Comparison of ENCODE assay signal across 18 mouse cellular contexts in the genomic region with DNA sequence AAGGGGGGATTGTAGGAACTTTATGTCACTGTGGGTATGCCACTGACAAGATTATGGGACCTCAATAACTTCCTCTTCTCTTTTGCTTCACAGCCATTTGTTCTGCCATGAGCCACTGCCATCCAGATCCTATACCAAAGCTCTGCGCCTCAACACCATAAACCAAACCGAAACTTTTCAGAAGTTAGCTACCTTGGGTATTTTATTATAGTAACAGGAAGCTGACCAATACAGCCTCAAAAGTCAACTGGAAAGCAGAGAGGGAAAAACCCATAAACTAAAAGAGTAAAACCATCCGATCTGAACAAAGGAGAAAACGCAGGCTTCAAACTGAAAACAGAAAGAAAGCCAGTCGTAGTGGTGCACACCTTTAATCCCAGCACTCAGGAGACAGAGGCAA. TPM values are rescaled to one million over a fixed set of nuclear protein-coding genes. Genes with fewer than 3 reads are reported as not detected.
DNase-seq lines count a peak whose midpoint lies in the region; ATAC-seq lines count a peak whose summit lies in the region.
"Had no signal": no experiment of that assay in that cellular context is flagged by ENCODE, and none has a peak within 500 bp of the region (broad histone marks: within the 10 kb centered on the region; RNA-seq: fewer than 3 reads in every experiment).

No protein-coding gene starts in this region.

- H3K27me3 ChIP-seq in heart, embryonic 14.5 days (ENCODE audit: control insufficient read depth, insufficient read depth, low read length), result no peaks in the 10 kb centered on the region
- H3K27me3 ChIP-seq in limb, embryonic 12.5 days, result no peaks in the 10 kb centered on the region
- no peaks in the 10 kb centered on the region for H3K27me3 ChIP-seq in limb, embryonic 10.5 days (ENCODE audit: low read depth, poor library complexity, severe bottlenecking)
- H3K27me3 ChIP-seq in liver, embryonic 16.5 days (ENCODE audit: control insufficient read depth, insufficient read depth, low read depth, low read length), result no peaks in the 10 kb centered on the region
- H3K27me3 ChIP-seq: forebrain, embryonic 15.5 days; stomach, embryonic 15.5 days had no signal

- H3K27ac ChIP-seq in heart, embryonic 14.5 days (replicated peaks in 1 of 2; ENCODE audit: control insufficient read depth in 1 of 2, insufficient read depth in 1 of 2, low read depth in 2 of 2, low read length in 2 of 2), result peak overlapping the region; percentile 1 to 90; a peak in 2 of 4 replicates
- H3K27ac ChIP-seq in limb, embryonic 12.5 days, result 0 out of 2 replicates have a peak overlapping the region, but pooled peaks have one; percentile 13
- H3K27ac ChIP-seq in limb, embryonic 10.5 days, result no peak overlapping the region
- peak overlapping the region; percentile 42; the same call in 1 of the 2 replicates for H3K27ac ChIP-seq in brown adipose tissue, adult 24 weeks (replicated peaks; ENCODE audit: low read depth, low read length)
- H3K27ac ChIP-seq in liver, embryonic 16.5 days (ENCODE audit: low read length), result 0 out of 2 replicates have a peak overlapping the region, but pooled peaks have one; percentile 6
- H3K27ac ChIP-seq: forebrain, embryonic 15.5 days; hindbrain, postnatal 0 days; layer of hippocampus, adult 2 months; midbrain, embryonic 10.5 days had no signal

- no peak overlapping the region for H3K9ac ChIP-seq in heart, embryonic 14.5 days (ENCODE audit: low read length)
- no peak overlapping the region for H3K9ac ChIP-seq in limb, embryonic 12.5 days (replicated peaks)
- H3K9ac ChIP-seq in liver, embryonic 16.5 days (ENCODE audit: low read depth, low read length), result no peak overlapping the region
- H3K9ac ChIP-seq: forebrain, embryonic 15.5 days; lung, embryonic 14.5 days; stomach, embryonic 15.5 days had no signal

- no peak overlapping the region for H3K4me3 ChIP-seq in heart, embryonic 14.5 days (ENCODE audit: control insufficient read depth in 1 of 2, insufficient read depth in 1 of 2, low read depth in 1 of 2, low read length in 2 of 2)
- H3K4me3 ChIP-seq in limb, embryonic 12.5 days (replicated peaks), result no peak overlapping the region
- no peak overlapping the region for H3K4me3 ChIP-seq in limb, embryonic 10.5 days
- no peak overlapping the region for H3K4me3 ChIP-seq in brown adipose tissue, adult 24 weeks (ENCODE audit: insufficient read depth, low read depth, low read length)
- no peak overlapping the region for H3K4me3 ChIP-seq in liver, embryonic 16.5 days (ENCODE audit: low read depth, low read length)
- H3K4me3 ChIP-seq: forebrain, embryonic 15.5 days; layer of hippocampus, adult 2 months; midbrain, embryonic 10.5 days; stomach, embryonic 15.5 days had no signal

- H3K4me2 ChIP-seq in heart, embryonic 14.5 days (ENCODE audit: low read length), result no peak overlapping the region
- H3K4me2 ChIP-seq in limb, embryonic 12.5 days, result no peak overlapping the region
- H3K4me2 ChIP-seq in liver, embryonic 16.5 days (ENCODE audit: low read depth, low read length), result peak overlapping the region; percentile 12; the same call in 1 of the 2 replicates
- H3K4me2 ChIP-seq: forebrain, embryonic 15.5 days; lung, embryonic 14.5 days; stomach, embryonic 15.5 days had no signal

- H3K36me3 ChIP-seq in heart, embryonic 14.5 days (ENCODE audit: control insufficient read depth, insufficient read depth, low read length), result peaks cover 15% of the 10 kb centered on the region
- peaks cover 17% of the 10 kb centered on the region for H3K36me3 ChIP-seq in limb, embryonic 12.5 days
- peaks cover 31% of the 10 kb centered on the region for H3K36me3 ChIP-seq in limb, embryonic 10.5 days
- peaks cover 10% of the 10 kb centered on the region for H3K36me3 ChIP-seq in liver, embryonic 16.5 days (ENCODE audit: control insufficient read depth, insufficient read depth)
- H3K36me3 ChIP-seq: stomach, embryonic 15.5 days had no signal

- WGBS in heart, embryonic 14.5 days, result 88% methylated on average over 5 of the region's 5 CpGs
- WGBS in limb, embryonic 12.5 days, result 88% methylated on average over 5 of the region's 5 CpGs
- 92% methylated on average over 5 of the region's 5 CpGs for WGBS in limb, embryonic 10.5 days
- 54% methylated on average over 5 of the region's 5 CpGs for whole genome bisulfite sequencing in liver, embryonic 16.5 days (ENCODE audit: insufficient replicate concordance)

- peaks cover 39 to 85% of the 10 kb centered on the region in 2 experiments for H3K4me1 ChIP-seq in heart, embryonic 14.5 days (ENCODE audit: control insufficient read depth in 2 of 2, insufficient read depth in 2 of 2, low read length in 2 of 2)
- peaks cover 38% of the 10 kb centered on the region for H3K4me1 ChIP-seq in limb, embryonic 12.5 days (replicated peaks)
- peaks cover 19% of the 10 kb centered on the region for H3K4me1 ChIP-seq in limb, embryonic 10.5 days
- H3K4me1 ChIP-seq in brown adipose tissue, adult 24 weeks (ENCODE audit: control insufficient read depth, insufficient read depth, insufficient read length, low read length), result peaks cover 48% of the 10 kb centered on the region
- peaks cover 78% of the 10 kb centered on the region for H3K4me1 ChIP-seq in liver, embryonic 16.5 days (ENCODE audit: control insufficient read depth, low read depth, low read length)

- ATAC-seq in heart, embryonic 14.5 days (ENCODE audit: insufficient number of reproducible peaks, insufficient read depth, low FRiP score, low read depth), result no peak
- no peak for ATAC-seq in limb, embryonic 12.5 days (ENCODE audit: insufficient number of reproducible peaks, insufficient read depth, low FRiP score, low TSS enrichment, low read depth)
- no peak for ATAC-seq in liver, embryonic 16.5 days (ENCODE audit: low read depth)
- ATAC-seq: forebrain, embryonic 15.5 days; hindbrain, postnatal 0 days had no signal

- no peaks in the 10 kb centered on the region for H3K9me3 ChIP-seq in heart, embryonic 14.5 days (ENCODE audit: control insufficient read depth, low read length)
- H3K9me3 ChIP-seq in limb, embryonic 12.5 days, result no peaks in the 10 kb centered on the region
- H3K9me3 ChIP-seq in limb, embryonic 10.5 days (replicated peaks), result no peaks in the 10 kb centered on the region
- H3K9me3 ChIP-seq in liver, embryonic 16.5 days (replicated peaks; ENCODE audit: control insufficient read depth, low read length), result no peaks in the 10 kb centered on the region
- H3K9me3 ChIP-seq: forebrain, embryonic 15.5 days; midbrain, embryonic 10.5 days; stomach, embryonic 15.5 days had no signal

- DNase-seq in heart, adult 8-10 months (ENCODE audit: low spot score), result no peak
- no peak for DNase-seq in limb, embryonic 10.5 days (ENCODE audit: low spot score)
- no peak for DNase-seq in lung, postnatal 14 days
- no peak for DNase-seq in layer of hippocampus, postnatal 36 days
- DNase-seq: adrenal gland, postnatal 25 days; heart, postnatal 14 days; lung, embryonic 14.5 days; right cerebral cortex, postnatal 4 days; thymus, postnatal 25 days had no signal

RNA-seq across cellular contexts. Expression of gene Clic4, which starts 30.2 kb away (rescaled TPM):
- polyA plus RNA-seq in heart, embryonic 14.5 days (2014; fragmentation: Nextera tagmentation; extraction: Ambion mirVana), result 181 and 194 TPM in 2 replicates
- 100 to 1,000 TPM; 236 to 258 (median 249) TPM for total RNA-seq in heart, adult 8-10 months (2022)
- polyA plus RNA-seq in limb, embryonic 12.5 days (2016; fragmentation: Nextera tagmentation; extraction: Ambion mirVana), result 191 and 199 TPM in 2 replicates
- polyA plus RNA-seq in limb, embryonic 10.5 days (2016; fragmentation: Nextera tagmentation; extraction: Ambion mirVana), result 208 and 220 TPM in 2 replicates
- polyA plus RNA-seq in brown adipose tissue, adult 24 weeks (2012; ENCODE audit: insufficient read depth, insufficient read length, missing spikeins), result 112 and 125 TPM in 2 replicates
- polyA plus RNA-seq in liver, embryonic 16.5 days (2015; fragmentation: Nextera tagmentation; extraction: Ambion mirVana), result 109 and 110 TPM in 2 replicates
- 10 to 100 TPM; 36.3 to 40.6 TPM for total RNA-seq in layer of hippocampus, postnatal 36 days (2021)
